Mouse (Mus musculus) testis, adult 10 weeks (tissue): ENCODE data around the gene Hist1h2bn. TPM values are rescaled to one million over a fixed set of nuclear protein-coding genes. Genes with fewer than 3 reads are reported as not detected.

Experiments
- polyA plus RNA-seq: library from polyadenylated mRNA; stranded (reverse); fragments of 350-450 nt; fragmentation: Illumina TruSeq; extraction: RNeasy Lipid Tissue Mini Kit (QIAGEN cat#74804); gene quantifications from one replicate; pipeline ENCODE4 v1.2.3, GENCODE M21; 2014; ENCODE audit warnings: low read depth, low replicate concordance

Gene Hist1h2bn
- polyA plus RNA-seq: not detected

DNA sequence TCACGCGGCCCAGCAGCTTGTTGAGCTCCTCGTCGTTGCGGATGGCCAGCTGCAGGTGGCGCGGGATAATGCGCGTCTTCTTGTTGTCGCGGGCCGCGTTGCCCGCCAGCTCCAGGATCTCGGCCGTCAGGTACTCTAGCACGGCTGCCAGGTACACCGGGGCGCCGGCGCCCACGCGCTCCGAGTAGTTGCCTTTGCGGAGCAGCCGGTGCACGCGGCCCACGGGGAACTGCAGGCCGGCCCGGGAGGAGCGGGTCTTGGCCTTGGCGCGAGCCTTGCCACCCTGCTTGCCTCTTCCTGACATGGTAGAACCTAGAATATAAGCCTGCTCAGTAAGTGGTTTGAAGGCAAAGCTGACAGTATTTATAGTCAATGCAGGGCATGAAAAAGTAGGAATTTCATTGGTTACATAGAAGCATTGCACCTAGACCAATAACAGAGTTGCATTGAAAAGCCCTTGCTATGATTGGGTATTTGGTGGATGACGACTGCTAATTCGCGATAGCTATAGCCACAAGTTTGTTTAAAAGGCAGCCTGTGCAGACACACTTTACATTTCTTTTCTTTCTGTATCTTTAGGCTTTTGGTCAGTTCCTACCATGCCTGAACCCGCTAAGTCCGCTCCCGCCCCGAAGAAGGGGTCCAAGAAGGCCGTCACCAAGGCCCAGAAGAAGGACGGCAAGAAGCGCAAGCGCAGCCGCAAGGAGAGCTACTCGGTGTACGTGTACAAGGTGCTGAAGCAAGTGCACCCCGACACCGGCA, at the start of gene Hist1h2bn, which contains the start of gene Hist1h2ak:
Hist1h2bn (plus strand) TSS at position 600 of the 762 bp plus-strand sequence.
Hist1h2ak (minus strand) TSS at position 304 of the 762 bp plus-strand sequence.

DNA sequence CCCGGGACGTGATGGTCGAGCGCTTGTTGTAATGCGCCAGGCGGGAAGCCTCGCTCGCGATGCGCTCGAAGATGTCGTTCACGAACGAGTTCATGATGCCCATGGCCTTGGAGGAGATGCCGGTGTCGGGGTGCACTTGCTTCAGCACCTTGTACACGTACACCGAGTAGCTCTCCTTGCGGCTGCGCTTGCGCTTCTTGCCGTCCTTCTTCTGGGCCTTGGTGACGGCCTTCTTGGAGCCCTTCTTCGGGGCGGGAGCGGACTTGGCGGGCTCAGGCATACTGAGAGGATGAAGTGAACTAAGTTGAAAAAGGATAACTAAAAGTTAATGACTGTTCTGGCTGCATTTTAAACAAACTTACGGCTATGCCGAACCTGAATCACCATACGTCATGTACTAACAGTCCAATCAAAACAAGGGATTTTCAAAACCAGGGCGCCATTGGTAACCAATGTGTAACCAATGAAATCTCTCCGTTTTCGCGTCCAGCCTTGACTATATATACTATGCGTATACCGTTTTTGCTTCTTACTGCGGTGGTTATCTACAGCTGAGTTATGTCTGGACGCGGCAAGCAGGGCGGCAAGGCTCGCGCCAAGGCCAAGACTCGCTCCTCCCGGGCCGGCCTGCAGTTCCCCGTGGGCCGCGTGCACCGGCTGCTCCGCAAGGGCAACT, 37.9 kb upstream of the Hist1h2bn start, which contains the start of the genes Hist1h2bl and Hist1h2ai:
Hist1h2bl (minus strand) TSS at position 280 of the 676 bp plus-strand sequence.
Hist1h2ai (plus strand) TSS at position 559 of the 676 bp plus-strand sequence.

DNA sequence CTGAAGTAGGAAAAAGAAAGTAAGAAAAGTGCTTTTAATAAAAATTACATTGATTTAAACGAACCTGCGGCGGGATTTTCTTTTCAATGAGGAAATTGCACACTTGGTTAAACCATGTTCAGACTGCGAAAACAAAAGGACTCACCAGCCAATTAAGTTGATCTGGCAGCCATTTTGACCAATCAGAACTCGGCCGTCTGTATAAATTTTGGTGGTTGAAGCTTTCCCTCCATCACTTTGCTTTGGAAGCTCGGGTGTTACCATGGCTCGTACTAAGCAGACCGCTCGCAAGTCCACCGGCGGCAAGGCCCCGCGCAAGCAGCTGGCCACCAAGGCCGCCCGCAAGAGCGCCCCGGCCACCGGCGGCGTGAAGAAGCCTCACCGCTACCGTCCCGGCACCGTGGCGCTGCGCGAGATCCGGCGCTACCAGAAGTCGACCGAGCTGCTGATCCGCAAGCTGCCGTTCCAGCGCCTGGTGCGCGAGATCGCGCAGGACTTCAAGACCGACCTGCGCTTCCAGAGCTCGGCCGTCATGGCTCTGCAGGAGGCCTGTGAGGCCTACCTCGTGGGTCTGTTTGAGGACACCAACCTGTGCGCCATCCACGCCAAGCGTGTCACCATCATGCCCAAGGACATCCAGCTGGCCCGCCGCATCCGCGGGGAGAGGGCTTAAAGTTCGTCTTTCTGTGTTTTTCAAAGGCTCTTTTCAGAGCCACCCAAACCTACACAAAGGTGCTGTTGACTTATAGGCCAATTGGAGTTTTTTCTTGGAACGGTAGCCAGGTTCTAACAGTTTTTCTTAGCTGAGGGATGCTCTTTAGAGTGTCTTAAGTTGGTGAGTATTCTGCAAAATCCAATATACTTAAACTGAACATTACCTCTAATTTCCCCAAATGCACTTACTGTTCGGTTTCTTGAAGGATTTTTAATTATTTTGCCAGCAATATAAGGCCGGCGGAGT, 36.2 kb upstream of the Hist1h2bn start, which contains the start of gene Hist1h3h:
Hist1h3h (plus strand) TSS at position 263 of the 961 bp plus-strand sequence.

DNA sequence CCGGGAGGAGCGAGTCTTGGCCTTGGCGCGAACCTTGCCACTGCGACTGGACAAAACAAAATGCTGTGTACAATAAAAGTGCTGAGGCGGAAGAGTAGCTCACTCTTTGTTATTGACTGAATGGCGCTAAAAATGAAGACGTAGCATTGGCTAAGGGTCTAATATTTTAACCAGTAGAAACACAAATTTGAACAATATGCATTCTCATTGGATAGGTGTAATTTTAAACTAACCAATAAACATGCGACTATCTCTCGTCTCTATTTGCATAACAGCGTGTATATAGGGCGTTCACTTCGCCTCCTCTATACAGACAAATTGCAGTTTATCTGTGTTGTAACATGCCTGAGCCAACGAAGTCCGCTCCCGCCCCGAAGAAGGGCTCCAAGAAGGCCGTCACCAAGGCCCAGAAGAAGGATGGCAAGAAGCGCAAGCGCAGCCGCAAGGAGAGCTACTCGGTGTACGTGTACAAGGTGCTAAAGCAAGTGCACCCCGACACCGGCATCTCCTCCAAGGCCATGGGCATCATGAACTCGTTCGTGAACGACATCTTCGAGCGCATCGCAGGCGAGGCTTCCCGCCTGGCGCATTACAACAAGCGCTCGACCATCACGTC, 32.1 kb upstream of the Hist1h2bn start, which contains the start of gene Hist1h2bm:
Hist1h2bm (plus strand) TSS at position 288 of the 616 bp plus-strand sequence.

DNA sequence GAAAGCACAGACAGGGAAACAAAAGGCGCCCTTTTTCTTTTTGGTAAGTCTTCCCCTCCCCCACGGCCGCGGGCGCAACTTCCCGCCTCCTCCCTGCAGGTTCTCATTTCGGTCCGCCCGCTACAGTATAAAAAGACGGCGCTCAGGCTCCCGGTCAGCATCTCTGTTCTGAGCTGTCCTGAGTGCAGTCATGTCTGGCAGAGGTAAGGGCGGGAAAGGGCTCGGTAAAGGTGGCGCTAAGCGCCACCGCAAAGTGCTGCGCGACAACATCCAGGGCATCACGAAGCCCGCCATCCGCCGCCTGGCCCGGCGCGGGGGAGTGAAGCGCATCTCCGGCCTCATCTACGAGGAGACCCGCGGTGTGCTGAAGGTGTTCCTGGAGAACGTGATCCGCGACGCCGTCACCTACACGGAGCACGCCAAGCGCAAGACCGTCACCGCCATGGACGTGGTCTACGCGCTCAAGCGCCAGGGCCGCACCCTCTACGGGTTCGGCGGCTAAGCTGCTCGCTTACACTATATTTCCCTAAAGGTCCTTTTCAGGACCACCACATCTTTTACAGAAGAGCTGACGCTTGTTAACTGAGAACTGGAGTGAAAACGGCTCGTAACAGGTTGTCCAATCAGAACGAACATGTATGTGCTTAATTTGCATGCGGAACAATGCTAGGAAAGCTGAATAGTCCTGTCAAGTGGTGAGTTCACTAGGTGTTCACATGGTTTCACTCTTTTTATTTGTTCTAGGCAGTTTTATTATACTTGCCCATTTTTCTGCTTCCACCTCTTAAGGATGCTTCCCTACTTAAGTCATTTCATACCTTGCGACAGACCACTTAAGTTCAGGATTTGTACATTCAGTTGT, 18.8 kb upstream of the Hist1h2bn start, which contains the start of gene Hist1h4j:
Hist1h4j (plus strand) TSS at position 159 of the 862 bp plus-strand sequence.

DNA sequence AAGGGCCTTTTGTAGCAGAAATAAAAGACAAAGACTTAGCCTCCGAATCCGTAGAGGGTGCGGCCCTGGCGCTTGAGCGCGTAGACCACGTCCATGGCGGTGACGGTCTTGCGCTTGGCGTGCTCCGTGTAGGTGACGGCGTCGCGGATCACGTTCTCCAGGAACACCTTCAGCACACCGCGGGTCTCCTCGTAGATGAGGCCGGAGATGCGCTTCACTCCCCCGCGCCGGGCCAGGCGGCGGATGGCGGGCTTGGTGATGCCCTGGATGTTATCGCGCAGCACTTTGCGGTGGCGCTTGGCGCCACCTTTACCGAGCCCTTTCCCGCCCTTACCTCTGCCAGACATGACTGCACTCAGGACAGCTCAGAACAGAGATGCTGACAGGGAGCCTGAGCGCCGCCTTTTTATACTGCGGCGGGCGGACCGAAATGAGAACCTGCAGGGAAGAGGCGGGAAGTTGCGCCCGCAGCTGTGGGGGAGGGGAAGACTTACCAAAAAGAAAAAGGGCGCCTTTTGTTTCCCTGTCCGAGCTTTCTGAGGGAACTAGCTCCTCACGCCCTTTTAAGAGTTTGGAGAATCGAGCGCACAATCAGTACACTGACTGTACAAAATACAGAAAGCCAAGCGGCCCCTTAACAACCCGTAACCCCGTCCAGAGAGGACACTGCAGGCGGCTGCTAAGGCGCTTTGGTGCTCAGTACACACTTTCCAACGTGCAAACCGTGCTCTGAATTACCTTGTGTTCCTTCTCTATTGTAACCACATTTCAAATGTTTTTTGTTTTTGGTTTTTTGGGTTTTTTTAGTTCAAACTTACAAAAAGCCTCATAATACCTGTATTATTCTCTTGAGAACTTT, 3.5 kb upstream of the Hist1h2bn start, which contains the start of gene Hist1h4k:
Hist1h4k (minus strand) TSS at position 347 of the 859 bp plus-strand sequence.

DNA sequence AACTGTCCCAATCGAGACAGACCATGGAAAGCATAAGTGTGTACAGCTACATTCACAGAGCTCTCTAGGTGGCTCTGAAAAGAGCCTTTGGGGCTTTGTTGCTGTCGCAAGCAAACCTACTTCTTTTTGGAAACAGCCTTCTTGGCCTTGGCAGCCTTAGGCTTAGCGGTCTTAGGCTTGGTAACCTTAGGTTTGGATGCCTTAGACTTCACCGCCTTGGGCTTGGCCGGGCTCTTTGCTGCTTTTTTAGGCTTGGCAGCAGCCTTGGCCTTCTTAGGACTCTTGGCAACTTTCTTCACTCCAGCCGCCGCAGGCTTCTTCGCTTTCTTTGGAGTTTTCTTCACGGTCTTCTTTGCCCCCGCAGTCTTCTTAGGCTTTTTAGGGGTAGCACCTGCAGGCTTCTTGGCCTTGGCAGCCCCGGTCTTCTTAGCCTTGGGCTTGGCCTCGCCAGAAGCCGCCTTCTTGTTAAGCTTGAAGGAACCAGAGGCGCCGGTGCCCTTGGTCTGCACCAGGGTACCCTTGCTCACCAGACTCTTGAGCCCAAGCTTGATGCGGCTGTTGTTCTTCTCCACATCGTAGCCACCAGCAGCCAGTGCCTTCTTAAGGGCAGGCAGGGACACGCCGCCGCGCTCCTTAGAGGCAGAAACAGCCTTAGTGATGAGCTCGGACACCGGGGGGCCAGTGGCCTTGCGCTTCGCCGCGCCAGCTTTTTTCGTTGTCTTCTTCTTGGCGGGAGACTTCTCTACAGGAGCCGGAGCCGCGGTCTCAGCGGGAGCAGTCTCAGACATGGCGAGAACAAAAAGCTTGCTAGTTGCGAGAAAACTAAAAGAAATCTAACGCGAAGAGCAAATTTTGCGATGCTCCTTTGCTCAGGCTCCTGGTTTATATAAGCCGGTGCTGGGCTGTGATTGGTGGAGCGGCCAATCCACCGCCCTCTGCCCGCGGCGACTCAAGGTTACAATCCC, 26.1 kb downstream of the Hist1h2bn start, which contains the start of gene Hist1h1b:
Hist1h1b (minus strand) TSS at position 859 of the 965 bp plus-strand sequence.

DNA sequence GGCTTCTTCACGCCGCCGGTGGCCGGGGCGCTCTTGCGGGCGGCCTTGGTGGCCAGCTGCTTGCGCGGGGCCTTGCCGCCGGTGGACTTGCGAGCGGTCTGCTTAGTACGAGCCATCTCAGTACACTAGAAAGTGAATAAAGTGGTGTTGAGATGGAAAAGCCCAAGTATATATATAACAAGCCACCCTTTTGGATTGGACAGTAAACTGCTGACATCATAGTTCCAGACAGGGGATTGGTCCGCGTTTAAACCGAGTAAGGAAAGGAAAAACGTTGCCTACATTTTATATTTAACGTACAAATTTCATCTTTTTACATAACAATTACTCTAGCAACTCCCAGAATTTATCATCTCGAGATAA, 29.3 kb downstream of the Hist1h2bn start, which contains the start of gene Hist1h3i:
Hist1h3i (minus strand) TSS at position 116 of the 363 bp plus-strand sequence.

DNA sequence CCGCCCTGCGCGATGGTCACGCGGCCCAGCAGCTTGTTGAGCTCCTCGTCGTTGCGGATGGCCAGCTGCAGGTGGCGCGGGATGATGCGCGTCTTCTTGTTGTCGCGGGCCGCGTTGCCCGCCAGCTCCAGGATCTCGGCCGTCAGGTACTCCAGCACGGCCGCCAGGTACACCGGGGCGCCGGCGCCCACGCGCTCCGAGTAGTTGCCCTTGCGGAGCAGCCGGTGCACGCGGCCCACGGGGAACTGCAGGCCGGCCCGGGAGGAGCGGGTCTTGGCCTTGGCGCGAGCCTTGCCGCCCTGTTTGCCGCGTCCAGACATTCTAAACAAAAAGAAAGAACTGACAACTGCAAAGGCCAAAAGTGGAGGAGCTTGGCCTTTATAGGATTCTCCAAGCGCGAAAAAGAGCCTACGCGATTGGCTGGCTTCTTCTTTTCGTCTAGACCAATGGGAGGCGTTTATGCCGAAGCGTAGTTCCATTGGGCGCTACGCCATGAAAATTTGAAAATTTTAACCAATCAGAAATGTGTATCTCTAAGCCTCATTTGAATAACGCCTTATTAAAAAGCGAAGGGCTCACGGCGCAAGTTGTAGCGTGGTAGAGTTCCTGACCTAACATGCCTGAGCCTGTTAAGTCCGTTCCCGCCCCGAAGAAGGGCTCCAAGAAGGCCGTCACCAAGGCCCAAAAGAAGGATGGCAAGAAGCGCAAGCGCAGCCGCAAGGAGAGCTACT, 33.1 kb downstream of the Hist1h2bn start, which contains the start of the genes Hist1h2an and Hist1h2bp:
Hist1h2an (minus strand) TSS at position 320 of the 731 bp plus-strand sequence.
Hist1h2bp (plus strand) TSS at position 563 of the 731 bp plus-strand sequence.

Other genes with a start within 250 kb of the Hist1h2bn start
- gene Zkscan8, start 223.0 kb upstream of the Hist1h2bn start, polyA plus RNA-seq: 9.0 TPM
- gene Olfr1366, start 211.3 kb upstream of the Hist1h2bn start, polyA plus RNA-seq: not detected
- not detected for gene Olfr1535, start 194.2 kb upstream of the Hist1h2bn start, polyA plus RNA-seq
- gene Olfr1364, start 172.4 kb upstream of the Hist1h2bn start, polyA plus RNA-seq: not detected
- gene Olfr1362, start 140.1 kb upstream of the Hist1h2bn start, polyA plus RNA-seq: not detected
- not detected for gene Olfr11, start 111.6 kb upstream of the Hist1h2bn start, polyA plus RNA-seq
- not detected for gene Olfr1361, start 90.7 kb upstream of the Hist1h2bn start, polyA plus RNA-seq
- gene Olfr1360, start 76.7 kb upstream of the Hist1h2bn start, polyA plus RNA-seq: not detected
- not detected for gene Olfr1359, start 56.0 kb upstream of the Hist1h2bn start, polyA plus RNA-seq
- gene Hist1h2bl, start 38.0 kb upstream of the Hist1h2bn start, polyA plus RNA-seq: not detected
- not detected for gene Hist1h2ai, start 37.7 kb upstream of the Hist1h2bn start, polyA plus RNA-seq
- not detected for gene Hist1h3h, start 36.5 kb upstream of the Hist1h2bn start, polyA plus RNA-seq
- not detected for gene Hist1h2bm, start 32.1 kb upstream of the Hist1h2bn start, polyA plus RNA-seq
- not detected for gene Hist1h4j, start 19.1 kb upstream of the Hist1h2bn start, polyA plus RNA-seq
- not detected for gene Hist1h4k, start 3.6 kb upstream of the Hist1h2bn start, polyA plus RNA-seq
- not detected for gene Hist1h2ak, start 296 bp upstream of the Hist1h2bn start, polyA plus RNA-seq
- gene Hist1h1b, start 26.5 kb downstream of the Hist1h2bn start, polyA plus RNA-seq: not detected
- gene Hist1h3i, start 29.2 kb downstream of the Hist1h2bn start, polyA plus RNA-seq: not detected
- not detected for gene Hist1h2an, start 33.1 kb downstream of the Hist1h2bn start, polyA plus RNA-seq
- gene Hist1h2bp, start 33.3 kb downstream of the Hist1h2bn start, polyA plus RNA-seq: 27.9 TPM
- gene Hist1h2bq, start 56.1 kb downstream of the Hist1h2bn start, polyA plus RNA-seq: not detected
- not detected for gene Hist1h2ao, start 56.3 kb downstream of the Hist1h2bn start, polyA plus RNA-seq
- gene Hist1h4m, start 57.6 kb downstream of the Hist1h2bn start, polyA plus RNA-seq: not detected
- not detected for gene Hist1h4n, start 78.1 kb downstream of the Hist1h2bn start, polyA plus RNA-seq
- gene Hist1h2ap, start 79.4 kb downstream of the Hist1h2bn start, polyA plus RNA-seq: not detected
- gene Hist1h2br, start 79.6 kb downstream of the Hist1h2bn start, polyA plus RNA-seq: 0.48 TPM
- 25.6 TPM for gene Zfp184, start 191.0 kb downstream of the Hist1h2bn start, polyA plus RNA-seq
- 85.0 TPM for gene Pom121l2, start 227.1 kb downstream of the Hist1h2bn start, polyA plus RNA-seq